Mouse (Mus musculus) ES-Bruce4 (cell line): Measurements from ENCODE around the gene Olfr1395.

Experiments used
- CTCF ChIP-seq: IDR thresholded peaks from one replicate; pipeline ENCODE4 v1.8.1; 2011; ENCODE audit warnings: low read depth, low read length
- EP300 ChIP-seq: IDR thresholded peaks from 2 replicates; pipeline ENCODE4 v1.6.1; 2011; ENCODE audit warnings: low read depth, low read length; ENCODE audit not compliant: insufficient read depth

GRCm38 (mm10) chr11:49095367-49095766 is 46.7 kb upstream of the Olfr1395 start:
- TF ChIP-seq CTCF (no peak), EP300 (no peak)
